Mouse (Mus musculus) liver, postnatal 0 days (tissue): ENCODE results near the gene 2410004P03Rik. TPM values are rescaled to one million over a fixed set of nuclear protein-coding genes. Genes with fewer than 3 reads are reported as not detected.

ENCODE experiments used
- ATAC-seq: fragments of 200-750 bp; cut with Nextera tagmentation; 2 replicates; pipeline ENCODE4 v1.8.0; 2017; ENCODE audit warnings: mild to moderate bottlenecking, moderate library complexity
- DNase-seq: peaks from one replicate; pipeline ENCODE4 v3.0.0-alpha.2; 2016
- H3K27ac ChIP-seq: fragments of 300-500 bp; sonication (generic); 2 replicates; pipeline ENCODE4 v1.5.1; 2014; ENCODE audit warnings: antibody characterized with exemption, moderate library complexity, mild to moderate bottlenecking, low read depth
- H3K27me3 ChIP-seq: fragments of 300-500 bp; sonication (generic); 2 replicates; pipeline ENCODE4 v1.6.1; 2014; ENCODE audit warnings: low read length, control low read depth, mixed read lengths; ENCODE audit not compliant: insufficient read depth
- H3K36me3 ChIP-seq: fragments of 300-500 bp; sonication (generic); replicated peaks from 2 replicates; pipeline ENCODE4 v1.6.1; 2014; ENCODE audit warnings: mild to moderate bottlenecking, control low read depth, low read length, moderate library complexity, mixed read lengths; ENCODE audit not compliant: insufficient read depth
- H3K4me1 ChIP-seq: fragments of 300-500 bp; sonication (generic); 2 replicates; pipeline ENCODE4 v1.6.1; 2014; ENCODE audit warnings: antibody characterized with exemption, mild to moderate bottlenecking, control low read depth; ENCODE audit not compliant: insufficient read depth
- H3K4me2 ChIP-seq: fragments of 300-500 bp; sonication (generic); 2 replicates; pipeline ENCODE4 v1.6.1; 2014; ENCODE audit warnings: low read depth, mild to moderate bottlenecking, low read length, moderate library complexity, mixed read lengths
- H3K4me3 ChIP-seq: fragments of 300-500 bp; sonication (generic); 2 replicates; pipeline ENCODE4 v1.5.1; 2014; ENCODE audit warnings: low read depth, low read length
- H3K9ac ChIP-seq: fragments of 300-500 bp; sonication (generic); replicated peaks from 2 replicates; pipeline ENCODE4 v1.6.1; 2014; ENCODE audit warnings: mild to moderate bottlenecking, moderate library complexity
- H3K9me3 ChIP-seq: fragments of 300-500 bp; sonication (generic); 2 replicates; pipeline ENCODE4 v1.6.1; 2016; ENCODE audit warnings: mild to moderate bottlenecking, control low read depth, low read length, mixed read lengths
- CTCF ChIP-seq: sonication (generic); IDR thresholded peaks from 2 replicates; pipeline ENCODE4 v1.5.1; 2016; ENCODE audit warnings: antibody characterized with exemption, low read depth
- EP300 ChIP-seq: IDR thresholded peaks from 2 replicates; pipeline ENCODE4 v1.6.1; 2016; ENCODE audit warnings: antibody characterized with exemption, low read depth, mild to moderate bottlenecking
- WGBS: fragments of 180-500 bp; shearing (Covaris S2); extraction: QIAGEN DNeasy Blood & Tissue Kit; methylation state at CpG from one replicate; pipeline ENCODE4 v1.1.7; 2014; ENCODE audit not compliant: insufficient replicate concordance; 5-methylcytosine and 5-hydroxymethylcytosine counted together
- polyA plus RNA-seq: library from polyadenylated mRNA; unstranded; fragments of >200 nt; fragmentation: Nextera tagmentation; extraction: Ambion mirVana; gene quantifications from 2 replicates; pipeline ENCODE4 v1.2.1, GENCODE M21; 2015

2410004P03Rik gene
- polyA plus RNA-seq, 1 experiment from 2014 or later, result 0.06 TPM

GRCm38 (mm10) chr12:16985778-16986177 lies 25.7 kb downstream of the 2410004P03Rik start:
- TF ChIP-seq CTCF, result peak; percentile 40; the same call in 1 of the 2 replicates
- TF ChIP-seq EP300, result no peak
- Histone ChIP-seq H3K9me3 (no peaks in the 10 kb centered on the region), H3K36me3 (peaks cover 41% of the 10 kb centered on the region), H3K9ac (no peak overlapping the region), H3K4me2 (no peak overlapping the region), H3K27me3 (no peaks in the 10 kb centered on the region), H3K4me1 (no peaks in the 10 kb centered on the region), H3K27ac (no peak overlapping the region), H3K4me3 (no peak overlapping the region)
- no peak for DNase-seq
- ATAC-seq, result no peak
- 77% methylated on average over 1 of the region's 1 CpGs for WGBS

- no peak overlapping the region for H3K27ac ChIP-seq
- no peaks in the 10 kb centered on the region for H3K9me3 ChIP-seq
- H3K4me3 ChIP-seq, result no peak overlapping the region
- H3K36me3 ChIP-seq, result peaks cover 75% of the 10 kb centered on the region
- H3K4me2 ChIP-seq, result no peak overlapping the region
- H3K4me1 ChIP-seq, result no peaks in the 10 kb centered on the region
- ATAC-seq (no peak), DNase-seq (no peak)
- H3K9ac ChIP-seq, result no peak overlapping the region
- H3K27me3 ChIP-seq, result no peaks in the 10 kb centered on the region
- TF ChIP-seq CTCF (no peak), EP300 (no peak)
Measured at GRCm38 (mm10) chr12:16977120-16977519, 34.4 kb downstream of the 2410004P03Rik start.

GRCm38 (mm10) chr12:16966811-16967210 lies 44.7 kb downstream of the 2410004P03Rik start:
- ATAC-seq, result no peak
- no peak for DNase-seq
- Histone ChIP-seq H3K4me2 (no peak overlapping the region), H3K27ac (no peak overlapping the region), H3K27me3 (no peaks in the 10 kb centered on the region), H3K4me1 (no peaks in the 10 kb centered on the region), H3K9ac (no peak overlapping the region), H3K9me3 (no peaks in the 10 kb centered on the region), H3K4me3 (no peak overlapping the region), H3K36me3 (peaks cover 47% of the 10 kb centered on the region)
- 91% methylated on average over 2 of the region's 2 CpGs for WGBS
- TF ChIP-seq CTCF, result no peak
- TF ChIP-seq EP300, result no peak

GRCm38 (mm10) chr12:16963354-16963753 lies 48.2 kb downstream of the 2410004P03Rik start:
- H3K9me3 ChIP-seq, result no peaks in the 10 kb centered on the region
- no peak for DNase-seq
- H3K4me2 ChIP-seq, result no peak overlapping the region
- no peaks in the 10 kb centered on the region for H3K4me1 ChIP-seq
- H3K27ac ChIP-seq, result no peak overlapping the region
- H3K9ac ChIP-seq, result no peak overlapping the region
- no peak for ATAC-seq
- no peak for TF ChIP-seq EP300
- no peak for TF ChIP-seq CTCF
- peaks cover 50% of the 10 kb centered on the region for H3K36me3 ChIP-seq
- 73% methylated on average over 2 of the region's 2 CpGs for WGBS
- no peaks in the 10 kb centered on the region for H3K27me3 ChIP-seq
- H3K4me3 ChIP-seq, result no peak overlapping the region

- Histone ChIP-seq H3K27me3 (no peaks in the 10 kb centered on the region), H3K4me2 (no peak overlapping the region), H3K27ac (no peak overlapping the region), H3K36me3 (peaks cover 49% of the 10 kb centered on the region), H3K4me1 (no peaks in the 10 kb centered on the region), H3K9ac (no peak overlapping the region), H3K4me3 (no peak overlapping the region), H3K9me3 (no peaks in the 10 kb centered on the region)
- 76% methylated on average over 1 of the region's 1 CpGs for WGBS
- DNase-seq, result peak; percentile 20
- no peak for ATAC-seq
- TF ChIP-seq CTCF, result peak; percentile 62
- TF ChIP-seq EP300, result no peak
Measured at GRCm38 (mm10) chr12:16958851-16959250, 52.7 kb downstream of the 2410004P03Rik start.

Other genes starting within 250 kb of the 2410004P03Rik start
- 0.12 and 0.22 TPM in 2 replicates for gene Greb1, start 210.8 kb downstream of the 2410004P03Rik start, polyA plus RNA-seq
- 9.0 and 9.2 TPM in 2 replicates for gene E2f6, start 200.8 kb downstream of the 2410004P03Rik start, polyA plus RNA-seq
- gene Rock2, start 116.8 kb downstream of the 2410004P03Rik start, polyA plus RNA-seq, result 5.3 TPM in 2 replicates
- 6.5 and 6.7 TPM in 2 replicates for gene Pqlc3, start 11.3 kb downstream of the 2410004P03Rik start, polyA plus RNA-seq
- gene Kcnf1, start 165.2 kb upstream of the 2410004P03Rik start, polyA plus RNA-seq, result 0.14 and 0.17 TPM in 2 replicates